Mouse (Mus musculus): ENCODE results near the gene Fam160b1. TPM values are rescaled to one million over a fixed set of nuclear protein-coding genes. Genes with fewer than 3 reads are reported as not detected.

The Fam160b1 gene
- polyA plus RNA-seq, 1 experiment from 2014 or later, result 20.0 TPM

GRCm38 (mm10) chr19:57413170-57413569 is 52.7 kb downstream of the Fam160b1 start:
- Histone ChIP-seq H3K4me2 (ENCODE audit: low read depth, low read length) (no peak overlapping the region), H3K27ac (replicated peaks; ENCODE audit: low read depth, low read length) (no peak overlapping the region), H3K4me3 (ENCODE audit: low read depth, low read length) (no peak overlapping the region), H3K9me3 (ENCODE audit: control insufficient read depth, low read length) (no peaks in the 10 kb centered on the region), H3K27me3 (replicated peaks; ENCODE audit: control insufficient read depth, insufficient read depth, low read length) (no peaks in the 10 kb centered on the region), H3K9ac (ENCODE audit: low read depth, low read length) (no peak overlapping the region), H3K4me1 (ENCODE audit: control insufficient read depth, insufficient read depth, low read length) (peaks cover 19% of the 10 kb centered on the region), H3K36me3 (ENCODE audit: control insufficient read depth, insufficient read depth, low read length) (no peaks in the 10 kb centered on the region)
- DNase-seq (ENCODE audit: low spot score) (no peak), ATAC-seq (ENCODE audit: low read depth) (no peak)
- WGBS, result 71% methylated on average over 3 of the region's 3 CpGs

GRCm38 (mm10) chr19:57413918-57414317 is 53.4 kb downstream of the Fam160b1 start:
- no peak for DNase-seq (ENCODE audit: low spot score)
- H3K27me3 ChIP-seq (replicated peaks; ENCODE audit: control insufficient read depth, insufficient read depth, low read length), result no peaks in the 10 kb centered on the region

GRCm38 (mm10) chr19:57415031-57415807 is 54.7 kb downstream of the Fam160b1 start:
- WGBS, result 77% methylated on average over 8 of the region's 8 CpGs
- H3K9ac ChIP-seq (ENCODE audit: low read depth, low read length), result no peak overlapping the region
- no peak overlapping the region for H3K27ac ChIP-seq (replicated peaks; ENCODE audit: low read depth, low read length)
- no peaks in the 10 kb centered on the region for H3K9me3 ChIP-seq (ENCODE audit: control insufficient read depth, low read length)
- H3K27me3 ChIP-seq (replicated peaks; ENCODE audit: control insufficient read depth, insufficient read depth, low read length), result no peaks in the 10 kb centered on the region
- no peak overlapping the region for H3K4me3 ChIP-seq (ENCODE audit: low read depth, low read length)
- ATAC-seq (ENCODE audit: low read depth), result no peak
- H3K4me1 ChIP-seq (ENCODE audit: control insufficient read depth, insufficient read depth, low read length), result peaks cover 21% of the 10 kb centered on the region
- no peak for DNase-seq (ENCODE audit: low spot score)
- no peak overlapping the region for H3K4me2 ChIP-seq (ENCODE audit: low read depth, low read length)
- no peaks in the 10 kb centered on the region for H3K36me3 ChIP-seq (ENCODE audit: control insufficient read depth, insufficient read depth, low read length)

More at GRCm38 (mm10) chr19:57413918-57414317, 53.4 kb downstream of the Fam160b1 start:
- Histone ChIP-seq H3K9ac (ENCODE audit: low read depth, low read length) (no peak overlapping the region), H3K4me1 (ENCODE audit: control insufficient read depth, insufficient read depth, low read length) (peaks cover 19% of the 10 kb centered on the region), H3K9me3 (ENCODE audit: control insufficient read depth, low read length) (no peaks in the 10 kb centered on the region), H3K4me3 (ENCODE audit: low read depth, low read length) (no peak overlapping the region), H3K27ac (replicated peaks; ENCODE audit: low read depth, low read length) (no peak overlapping the region), H3K4me2 (ENCODE audit: low read depth, low read length) (no peak overlapping the region), H3K36me3 (ENCODE audit: control insufficient read depth, insufficient read depth, low read length) (no peaks in the 10 kb centered on the region)
- 81% methylated on average over 6 of the region's 6 CpGs for WGBS
- no peak for ATAC-seq (ENCODE audit: low read depth)

- ATAC-seq (ENCODE audit: low read depth), result no peak
- 24% methylated on average over 17 of the region's 17 CpGs for WGBS
- Histone ChIP-seq H3K9me3 (ENCODE audit: control insufficient read depth, low read length) (no peaks in the 10 kb centered on the region), H3K4me2 (ENCODE audit: low read depth, low read length) (peak overlapping the region; percentile 35; the same call in 1 of the 2 replicates), H3K9ac (ENCODE audit: low read depth, low read length) (no peak overlapping the region), H3K27me3 (replicated peaks; ENCODE audit: control insufficient read depth, insufficient read depth, low read length) (no peaks in the 10 kb centered on the region), H3K4me1 (ENCODE audit: control insufficient read depth, insufficient read depth, low read length) (peaks cover 7% of the 10 kb centered on the region; the same call in 1 of the 2 replicates), H3K4me3 (ENCODE audit: low read depth, low read length) (peak overlapping the region; percentile 0; the same call in 1 of the 2 replicates), H3K27ac (replicated peaks; ENCODE audit: low read depth, low read length) (no peak overlapping the region), H3K36me3 (ENCODE audit: control insufficient read depth, insufficient read depth, low read length) (no peaks in the 10 kb centered on the region)
- DNase-seq (ENCODE audit: low spot score), result no peak
These were observed 57.5 kb downstream of the Fam160b1 start for GRCm38 (mm10) chr19:57417800-57418580.

GRCm38 (mm10) chr19:57423402-57423801 is 62.9 kb downstream of the Fam160b1 start:
- Histone ChIP-seq H3K27me3 (replicated peaks; ENCODE audit: control insufficient read depth, insufficient read depth, low read length) (no peaks in the 10 kb centered on the region), H3K36me3 (ENCODE audit: control insufficient read depth, insufficient read depth, low read length) (no peaks in the 10 kb centered on the region), H3K4me1 (ENCODE audit: control insufficient read depth, insufficient read depth, low read length) (0 out of 2 replicates have a peak, but pooled peaks cover 2% of the 10 kb centered on the region), H3K4me2 (ENCODE audit: low read depth, low read length) (no peak overlapping the region), H3K27ac (replicated peaks; ENCODE audit: low read depth, low read length) (no peak overlapping the region), H3K4me3 (ENCODE audit: low read depth, low read length) (no peak overlapping the region), H3K9me3 (ENCODE audit: control insufficient read depth, low read length) (no peaks in the 10 kb centered on the region), H3K9ac (ENCODE audit: low read depth, low read length) (no peak overlapping the region)
- no peak for DNase-seq (ENCODE audit: low spot score)
- ATAC-seq (ENCODE audit: low read depth), result no peak
- WGBS, result 19% methylated on average over 3 of the region's 3 CpGs

GRCm38 (mm10) chr19:57425296-57425695 is 64.8 kb downstream of the Fam160b1 start:
- Histone ChIP-seq H3K36me3 (ENCODE audit: control insufficient read depth, insufficient read depth, low read length) (no peaks in the 10 kb centered on the region), H3K4me1 (ENCODE audit: control insufficient read depth, insufficient read depth, low read length) (no peaks in the 10 kb centered on the region), H3K27me3 (replicated peaks; ENCODE audit: control insufficient read depth, insufficient read depth, low read length) (no peaks in the 10 kb centered on the region), H3K9ac (ENCODE audit: low read depth, low read length) (no peak overlapping the region), H3K4me2 (ENCODE audit: low read depth, low read length) (no peak overlapping the region), H3K9me3 (ENCODE audit: control insufficient read depth, low read length) (no peaks in the 10 kb centered on the region), H3K4me3 (ENCODE audit: low read depth, low read length) (no peak overlapping the region), H3K27ac (replicated peaks; ENCODE audit: low read depth, low read length) (no peak overlapping the region)
- DNase-seq (ENCODE audit: low spot score) (no peak), ATAC-seq (ENCODE audit: low read depth) (no peak)
- WGBS, result 93% methylated on average over 15 of the region's 15 CpGs

- Histone ChIP-seq H3K27me3 (replicated peaks; ENCODE audit: control insufficient read depth, insufficient read depth, low read length) (no peaks in the 10 kb centered on the region), H3K36me3 (ENCODE audit: control insufficient read depth, insufficient read depth, low read length) (no peaks in the 10 kb centered on the region), H3K9ac (ENCODE audit: low read depth, low read length) (no peak overlapping the region), H3K4me1 (ENCODE audit: control insufficient read depth, insufficient read depth, low read length) (no peaks in the 10 kb centered on the region), H3K9me3 (ENCODE audit: control insufficient read depth, low read length) (no peaks in the 10 kb centered on the region), H3K27ac (replicated peaks; ENCODE audit: low read depth, low read length) (no peak overlapping the region), H3K4me3 (ENCODE audit: low read depth, low read length) (no peak overlapping the region), H3K4me2 (ENCODE audit: low read depth, low read length) (no peak overlapping the region)
- ATAC-seq (ENCODE audit: low read depth) (no peak), DNase-seq (ENCODE audit: low spot score) (no peak)
- 91% methylated on average over 8 of the region's 8 CpGs for WGBS
These were observed 66.4 kb downstream of the Fam160b1 start for GRCm38 (mm10) chr19:57426841-57427240.

GRCm38 (mm10) chr19:57427756-57428438 is 67.4 kb downstream of the Fam160b1 start:
- ATAC-seq (ENCODE audit: low read depth), result no peak
- Histone ChIP-seq H3K27me3 (replicated peaks; ENCODE audit: control insufficient read depth, insufficient read depth, low read length) (no peaks in the 10 kb centered on the region), H3K4me3 (ENCODE audit: low read depth, low read length) (no peak overlapping the region), H3K9me3 (ENCODE audit: control insufficient read depth, low read length) (no peaks in the 10 kb centered on the region), H3K9ac (ENCODE audit: low read depth, low read length) (no peak overlapping the region), H3K27ac (replicated peaks; ENCODE audit: low read depth, low read length) (no peak overlapping the region), H3K36me3 (ENCODE audit: control insufficient read depth, insufficient read depth, low read length) (no peaks in the 10 kb centered on the region), H3K4me1 (ENCODE audit: control insufficient read depth, insufficient read depth, low read length) (no peaks in the 10 kb centered on the region), H3K4me2 (ENCODE audit: low read depth, low read length) (no peak overlapping the region)
- no peak for DNase-seq (ENCODE audit: low spot score)
- 75% methylated on average over 14 of the region's 14 CpGs for WGBS
